Mouse (Mus musculus) G1E (cell line): ENCODE measurements around the gene Nfkbil1.

Experiments
- CTCF ChIP-seq: IDR thresholded peaks from 2 replicates; pipeline ENCODE4 v1.5.1; 2012; ENCODE audit warnings: low read depth, low read length, inconsistent platforms, mixed read lengths
- GATA1 ChIP-seq: IDR thresholded peaks from 2 replicates; pipeline ENCODE4 v1.6.1; 2012; ENCODE audit warnings: borderline replicate concordance, low read length, inconsistent platforms, mixed read lengths
- POLR2AphosphoS5 ChIP-seq: IDR thresholded peaks from 2 replicates; pipeline ENCODE4 v1.6.1; 2012; ENCODE audit warnings: low read depth, low read length, inconsistent platforms; ENCODE audit not compliant: insufficient replicate concordance
- TAL1 ChIP-seq: conservative IDR thresholded peaks from 2 replicates; pipeline ENCODE4 v1.6.1; 2012; ENCODE audit warnings: low read depth, low read length, inconsistent platforms, mixed read lengths

- TF ChIP-seq CTCF (no peak), POLR2AphosphoS5 (no peak), GATA1 (no peak), TAL1 (no peak)
Observed at GRCm38 (mm10) chr17:35189186-35189585, 46.4 kb downstream of the Nfkbil1 start.
